Mouse (Mus musculus) heart, adult 9 months (tissue): ENCODE results near the gene Msi1.
"Not testable (repeated sequence)": the region's sequence is repeated elsewhere in the genome, so short reads cannot be mapped to it uniquely, and the experiment has no call there.

ENCODE experiments used
- DNase-seq, 2 experiments: peaks; one replicate each; pipeline ENCODE4 v3.0.0; 2022; ENCODE audit warnings: low spot score in 2 of 2

Msi1 gene

DNA sequence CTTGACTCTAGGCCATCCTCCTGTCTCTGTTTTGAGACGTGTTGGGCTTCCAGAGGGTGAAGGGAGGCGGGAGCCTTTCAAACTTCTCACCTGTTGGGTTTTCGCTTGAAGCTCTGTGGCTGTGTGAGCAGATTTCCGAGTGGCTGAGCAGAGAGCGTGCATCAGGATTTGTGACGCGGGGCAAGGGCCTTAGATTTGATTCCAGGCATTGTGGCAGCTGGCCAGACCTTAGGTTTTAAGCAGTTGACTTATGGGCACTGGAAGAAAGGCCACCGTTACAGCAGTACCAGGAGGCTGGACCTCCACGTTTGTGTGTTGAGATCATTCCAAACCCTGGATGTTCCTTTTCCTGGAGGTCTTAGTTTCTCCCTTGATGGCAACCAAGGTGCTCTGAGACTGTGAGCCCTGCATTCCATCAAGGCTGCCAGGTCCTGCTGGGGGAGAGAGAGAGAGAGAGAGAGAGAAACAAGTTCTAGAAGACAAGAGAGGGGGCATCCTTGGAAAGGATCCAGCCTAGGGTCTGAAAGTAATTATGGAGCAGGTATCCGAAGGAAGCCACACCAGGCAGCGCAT, 5.0 kb downstream of the Msi1 start:
- no peak for DNase-seq

DNA sequence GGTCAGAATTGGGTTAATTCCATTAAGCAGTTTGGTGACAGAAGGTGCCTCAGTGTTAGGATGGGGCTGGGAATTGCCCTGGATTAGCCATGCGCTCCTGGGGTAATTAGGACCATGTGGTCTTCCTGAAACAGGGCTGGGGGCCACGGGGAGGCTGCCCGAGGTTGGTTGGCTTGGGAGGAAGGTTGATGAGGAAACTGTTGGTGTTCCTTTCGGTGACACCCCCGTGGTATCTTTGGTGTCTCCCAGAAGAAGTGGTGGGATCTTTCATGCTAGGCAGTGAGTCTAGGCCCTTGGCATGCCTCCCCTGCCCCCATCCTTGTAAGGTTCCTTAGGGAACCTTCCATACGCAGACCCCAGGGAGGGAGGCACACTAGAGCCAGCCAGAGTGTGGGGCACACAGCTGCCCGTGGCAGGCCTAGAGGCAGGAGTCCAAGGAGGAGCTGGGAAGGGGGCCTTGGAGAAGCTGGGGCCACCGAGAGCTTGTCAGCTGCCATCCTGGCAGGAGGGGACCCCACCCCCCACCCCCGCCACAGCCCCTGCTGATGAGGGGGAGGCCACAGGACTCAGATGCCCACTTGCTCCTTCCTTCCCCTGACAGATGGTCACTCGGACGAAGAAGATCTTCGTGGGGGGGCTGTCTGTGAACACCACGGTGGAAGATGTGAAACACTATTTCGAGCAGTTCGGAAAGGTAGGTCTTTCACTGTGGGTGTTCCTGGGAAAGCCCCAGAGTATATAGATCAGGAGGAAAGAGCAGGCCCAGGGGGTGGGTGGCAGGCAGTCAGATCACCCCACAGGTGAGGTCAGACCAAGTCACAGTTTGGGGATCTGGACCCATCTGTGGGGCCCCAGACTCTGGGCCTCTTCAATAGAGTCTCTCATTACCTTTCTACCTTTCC, 5.7 kb downstream of the Msi1 start:
- no peak for DNase-seq

DNA sequence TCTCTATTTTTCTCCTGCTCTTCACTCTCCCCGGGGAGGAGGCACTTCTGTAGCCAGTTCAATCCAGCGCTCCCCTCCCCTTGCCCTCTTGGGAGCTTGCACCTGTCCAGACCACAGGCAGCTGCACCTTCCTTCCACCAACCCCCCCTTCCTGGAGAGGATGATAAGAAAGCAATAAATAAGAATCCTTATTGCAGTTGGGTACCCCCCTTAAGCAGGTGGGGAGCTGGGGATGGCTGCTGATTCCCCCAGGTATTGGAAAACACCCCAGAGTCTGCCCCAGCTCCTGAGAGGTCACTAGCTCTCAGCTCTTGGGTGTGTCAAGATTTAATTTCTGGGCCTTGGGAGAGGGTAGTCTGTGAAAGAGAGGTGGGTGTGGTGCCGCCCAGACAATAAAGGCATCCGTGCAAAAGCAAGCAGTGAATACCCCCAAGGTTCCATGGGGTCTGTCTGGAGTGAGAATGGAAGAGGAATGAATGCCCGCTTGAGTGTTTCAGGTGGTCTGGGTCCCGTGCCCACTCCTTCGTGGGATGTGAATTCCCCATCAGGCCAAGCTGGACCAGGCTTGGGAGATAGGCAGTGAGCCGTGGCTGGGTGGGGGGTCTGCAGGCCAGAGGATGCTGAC, 6.5 kb downstream of the Msi1 start:
- DNase-seq: no peak

DNA sequence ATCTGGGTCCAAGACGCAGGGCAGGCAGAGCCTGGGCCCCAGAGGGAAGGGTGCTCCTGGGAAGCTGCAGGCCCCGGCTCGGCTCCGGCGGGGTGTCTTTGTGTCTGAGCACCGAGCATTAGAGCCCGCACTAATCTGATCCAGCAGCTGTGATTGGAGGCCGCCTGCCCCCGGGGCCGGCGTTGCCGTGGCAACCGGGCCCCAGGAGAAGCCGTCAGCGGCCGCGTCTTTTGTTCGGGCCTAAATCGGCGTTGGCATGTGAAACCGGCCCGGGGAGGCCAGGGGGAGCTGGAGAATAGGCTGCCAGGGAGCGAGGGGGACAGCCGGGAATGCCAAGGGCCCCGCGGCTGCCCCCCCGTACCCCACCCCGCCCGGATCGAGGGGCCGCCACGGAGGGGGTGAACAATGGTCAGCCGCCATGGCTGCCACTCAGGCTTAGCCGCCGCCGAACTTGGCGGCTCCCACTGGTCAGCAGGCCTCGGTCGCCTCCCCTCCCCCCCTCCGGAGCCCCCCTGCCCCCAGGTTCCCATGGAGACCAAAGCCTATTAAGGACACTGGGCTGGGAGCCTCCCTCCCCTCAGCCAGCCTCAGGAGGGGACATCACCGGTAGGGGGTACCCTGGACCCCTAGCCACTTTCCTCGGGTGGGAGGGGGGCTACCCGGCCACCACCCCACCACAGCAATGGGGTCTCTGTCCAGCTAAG, 7.2 kb downstream of the Msi1 start:
- DNase-seq: peak; percentile 28 to 30

DNA sequence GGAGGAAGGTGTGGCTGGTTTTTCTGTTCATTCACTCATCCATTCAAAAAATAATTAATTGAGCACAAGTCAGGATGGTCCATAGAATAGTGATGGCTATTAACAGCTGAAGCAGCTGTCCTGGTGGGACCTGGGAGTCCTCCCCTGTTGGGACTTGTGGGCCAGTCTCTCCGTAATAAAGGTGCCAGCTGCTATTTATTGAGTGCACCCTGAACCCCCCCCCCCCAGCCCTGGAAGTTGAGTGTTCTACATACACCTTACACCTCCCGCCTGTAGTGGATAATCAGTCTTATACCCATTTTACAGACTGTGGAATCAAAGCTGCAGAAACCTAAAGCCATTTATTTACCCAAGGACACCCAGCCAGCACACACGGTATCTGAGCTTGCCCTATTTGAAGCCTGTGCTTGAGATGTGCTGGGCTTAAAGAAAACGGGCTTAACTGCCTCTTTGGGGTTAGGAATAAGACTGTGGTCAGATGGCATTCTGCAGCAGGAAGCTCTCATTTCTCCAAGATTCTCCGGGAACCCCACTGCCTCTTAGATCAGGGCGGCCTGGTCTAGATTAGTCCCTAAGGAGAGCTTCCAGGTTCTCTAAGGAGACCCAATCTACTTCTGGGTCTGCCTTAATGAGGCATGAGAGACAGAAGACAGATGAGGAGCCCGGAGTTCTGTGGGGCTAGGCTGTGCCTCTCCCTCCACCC, 8.0 kb downstream of the Msi1 start:
- DNase-seq: no peak

DNA sequence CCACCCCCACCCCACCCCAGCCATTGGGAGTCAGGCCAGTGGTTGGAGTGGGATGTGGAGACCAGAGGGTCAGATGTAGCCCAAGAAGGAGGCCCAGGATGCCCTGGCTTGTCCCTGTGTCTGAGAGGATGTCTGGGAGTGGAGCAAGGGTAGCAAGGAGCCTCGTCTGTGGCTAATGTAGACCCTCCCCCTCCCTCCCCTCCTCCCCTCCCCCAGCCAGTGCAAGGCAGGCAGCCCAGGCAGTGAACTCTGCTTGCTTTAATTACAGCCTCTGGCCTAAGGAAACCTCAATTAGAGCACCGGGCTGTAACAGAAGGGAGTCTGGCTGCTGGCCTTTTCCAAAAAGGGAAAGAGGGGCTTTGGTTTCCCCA, 8.5 kb downstream of the Msi1 start:
- DNase-seq: no peak

DNA sequence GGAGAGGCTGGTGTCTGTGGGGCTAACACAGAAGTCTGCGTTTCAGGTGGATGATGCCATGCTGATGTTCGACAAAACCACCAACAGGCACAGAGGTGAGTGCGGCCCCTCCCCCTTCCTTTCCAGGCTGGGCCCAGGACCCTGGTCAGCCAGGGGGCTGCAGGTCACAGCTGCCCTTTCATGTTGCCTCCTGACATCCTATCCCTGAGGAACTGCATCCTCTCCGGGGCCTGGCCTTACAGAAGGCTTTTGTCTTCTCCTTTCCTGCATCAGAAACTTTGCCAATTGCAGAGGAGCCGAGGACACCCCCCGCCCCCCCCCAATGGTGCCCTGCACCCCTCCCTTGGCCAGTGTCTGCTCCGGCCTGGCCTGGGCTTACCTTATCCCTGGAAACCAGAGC, 9.3 kb downstream of the Msi1 start:
- DNase-seq: no peak

DNA sequence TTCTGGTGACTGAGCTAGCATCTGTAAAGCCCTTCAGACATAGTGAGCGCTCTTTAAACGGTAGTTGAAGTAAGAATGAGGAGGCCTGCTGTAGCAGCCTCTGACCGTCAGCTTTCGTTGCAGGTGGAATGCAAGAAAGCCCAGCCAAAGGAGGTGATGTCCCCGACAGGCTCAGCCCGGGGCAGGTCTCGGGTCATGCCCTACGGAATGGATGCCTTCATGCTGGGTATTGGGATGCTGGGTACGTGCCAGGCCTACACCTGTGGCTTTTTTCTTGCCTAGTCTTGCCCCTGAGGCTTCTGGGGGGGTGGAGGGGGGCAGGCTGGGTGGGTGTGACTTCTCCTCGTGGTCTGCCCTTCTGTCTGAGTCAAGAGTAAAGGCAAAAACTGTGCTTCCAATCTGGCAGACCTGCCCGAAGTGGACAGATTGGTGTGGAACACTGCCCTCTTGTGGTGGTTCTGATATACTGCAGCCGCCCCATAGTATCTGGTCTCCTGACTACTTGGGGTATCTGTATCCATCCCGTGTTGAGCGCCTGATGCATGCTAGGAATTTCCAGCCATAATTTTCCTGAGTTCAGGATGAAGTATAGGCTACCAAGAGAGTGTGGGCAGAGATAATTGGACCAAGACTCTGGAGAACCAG, 11.9 kb downstream of the Msi1 start:
- peak; percentile 28 to 68 for DNase-seq

DNA sequence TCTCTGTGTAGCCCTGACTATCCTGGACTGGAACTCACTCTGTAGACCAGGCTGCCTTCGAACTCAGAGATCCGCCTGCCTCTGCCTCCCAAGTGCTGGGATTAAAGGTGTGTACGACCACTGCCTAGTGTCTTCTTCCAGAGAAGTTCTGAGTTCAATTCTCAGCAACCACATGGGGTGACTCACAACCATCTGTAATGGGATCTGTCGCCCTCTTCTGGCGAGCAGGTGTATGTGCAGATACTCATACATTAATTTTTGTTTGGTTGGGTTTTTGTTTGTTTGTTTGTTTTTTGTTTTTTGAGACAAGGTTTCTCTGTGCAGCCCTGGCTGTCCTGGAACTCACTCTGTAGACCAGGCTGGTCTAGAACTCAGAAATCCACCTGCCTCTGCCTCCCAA, 13.3 kb downstream of the Msi1 start:
- DNase-seq: not testable (repeated sequence)

DNA sequence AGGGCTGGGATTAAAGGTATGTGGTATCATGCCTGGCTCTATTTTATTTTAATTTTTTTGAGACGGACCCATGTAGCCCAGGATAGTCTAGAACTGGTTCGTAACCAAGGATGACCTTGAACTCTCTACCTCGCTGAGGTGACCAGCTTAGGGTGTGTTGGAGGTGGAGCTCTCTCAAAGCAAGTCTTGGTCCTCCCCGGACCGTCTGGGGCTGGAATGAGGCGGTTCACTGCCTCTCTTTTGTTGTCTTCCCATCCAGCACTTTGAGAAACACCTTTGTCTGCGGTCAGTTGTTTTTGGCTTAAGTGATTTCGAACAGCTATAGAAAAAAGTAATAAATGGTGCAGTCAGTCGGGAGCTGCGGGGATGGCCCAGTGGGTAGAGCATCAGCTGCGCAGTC, 14.7 kb downstream of the Msi1 start:
- DNase-seq: no peak

DNA sequence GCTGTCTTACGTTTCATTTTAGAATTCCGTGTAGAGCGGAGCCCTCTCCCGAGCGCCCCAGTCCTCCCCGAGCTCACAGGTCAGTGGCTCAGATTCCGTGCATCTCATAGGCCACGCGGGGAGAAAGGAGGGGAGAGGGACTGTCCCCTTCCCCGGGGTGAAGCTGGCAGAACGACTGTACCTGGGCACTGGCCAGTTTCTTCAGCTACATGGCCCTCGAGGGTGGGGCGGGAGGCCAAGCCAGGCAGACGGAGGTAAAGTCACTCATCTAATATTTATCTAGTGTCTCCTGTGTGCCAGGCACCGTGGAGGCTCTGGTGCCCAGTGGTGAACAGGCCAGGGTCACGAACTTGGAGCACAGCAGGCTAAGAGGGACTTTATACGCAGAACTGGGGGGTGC, 17.7 kb downstream of the Msi1 start:
- DNase-seq: no peak

DNA sequence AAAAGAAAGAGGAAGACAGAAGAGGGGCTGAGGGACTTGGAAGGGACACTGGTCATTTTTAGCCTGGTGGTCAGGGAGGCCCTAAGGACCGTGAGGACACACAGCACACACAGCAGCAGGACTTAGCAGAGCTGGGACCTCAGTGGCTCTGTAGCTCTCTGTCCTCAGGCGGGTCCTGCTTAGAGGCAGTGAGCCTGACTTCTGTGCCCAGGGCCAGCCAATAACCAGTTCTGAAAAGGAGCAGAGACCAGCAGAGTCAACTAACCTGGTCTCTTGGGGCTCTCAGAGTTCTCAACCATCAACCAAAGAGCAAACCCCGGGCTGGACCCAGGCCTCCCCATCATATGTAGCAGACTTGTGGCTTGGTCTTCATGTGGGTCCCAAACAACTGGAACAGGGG, 19.8 kb downstream of the Msi1 start:
- DNase-seq: no peak

DNA sequence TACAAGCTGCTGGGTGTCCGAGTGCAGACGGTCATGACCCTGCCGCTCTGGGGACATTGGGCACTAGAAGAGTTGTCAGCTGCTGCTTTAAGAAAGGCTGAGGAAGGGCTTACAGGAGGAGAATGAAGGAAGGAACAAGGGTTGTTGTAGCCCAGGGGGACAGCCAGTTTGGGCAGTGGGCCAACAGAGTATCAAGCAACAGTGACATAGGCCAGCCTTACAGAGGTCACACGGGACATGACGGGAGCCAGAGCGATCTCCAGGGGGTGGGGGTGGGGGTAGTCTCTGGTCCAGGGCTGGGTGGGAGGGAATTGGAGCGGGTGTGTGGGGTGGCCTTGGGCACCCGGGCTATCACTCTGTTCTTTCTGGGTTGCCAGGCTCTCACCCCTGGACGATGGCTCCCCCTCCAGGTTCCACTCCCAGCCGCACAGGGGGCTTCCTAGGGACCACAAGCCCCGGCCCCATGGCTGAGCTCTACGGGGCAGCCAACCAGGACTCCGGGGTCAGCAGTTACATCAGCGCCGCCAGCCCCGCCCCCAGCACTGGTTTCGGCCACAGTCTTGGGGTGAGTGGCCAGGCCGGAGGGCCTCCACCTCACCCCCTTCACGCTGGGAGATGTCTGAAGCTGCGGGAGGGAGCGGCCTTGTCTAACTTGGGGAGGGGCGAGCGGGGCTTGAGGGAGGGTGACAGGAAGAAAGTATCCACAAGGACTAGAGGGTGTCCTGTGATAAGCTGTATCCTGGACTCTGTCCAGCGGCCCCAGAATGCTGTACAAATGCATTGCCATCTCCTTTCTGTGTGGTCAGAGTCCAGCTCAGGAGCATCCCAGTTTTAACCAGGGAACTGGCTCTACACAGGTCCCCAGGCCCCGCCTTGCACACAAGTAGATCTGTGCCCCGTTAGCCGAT, 21.3 kb downstream of the Msi1 start:
- no peak for DNase-seq

DNA sequence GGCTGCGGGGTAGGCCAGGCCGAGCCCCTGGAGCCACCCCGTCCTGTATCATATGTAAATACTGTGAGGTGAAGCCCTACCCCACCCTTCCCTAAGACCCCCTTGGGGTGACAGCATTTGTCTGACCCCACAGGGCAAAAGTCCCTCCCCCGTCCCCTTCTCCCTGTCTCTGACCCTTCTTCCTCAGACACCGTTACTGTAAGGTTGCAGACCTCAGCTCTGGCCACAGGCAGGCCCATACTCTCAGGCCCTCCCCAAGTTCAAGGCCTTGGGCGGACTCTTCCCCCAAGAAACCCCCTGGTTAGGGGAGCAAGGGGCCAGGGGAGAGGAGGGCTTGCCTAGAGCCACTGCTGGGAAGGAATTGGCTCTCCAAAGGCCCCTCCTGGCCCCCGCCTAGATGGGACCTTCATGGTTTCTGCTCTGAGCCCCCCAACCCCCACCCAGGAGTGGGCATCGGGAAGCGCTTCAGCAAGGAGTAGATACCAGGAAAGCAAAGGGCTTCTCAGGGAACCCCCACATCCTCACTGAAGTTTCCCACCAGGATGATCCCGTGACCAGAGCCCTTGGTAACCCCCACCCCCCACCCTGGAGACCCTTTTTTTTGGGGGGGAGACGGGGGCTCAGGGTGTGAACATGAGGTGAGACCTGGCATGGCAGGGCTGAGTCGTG, 25.2 kb downstream of the Msi1 start:
- DNase-seq: no peak

DNA sequence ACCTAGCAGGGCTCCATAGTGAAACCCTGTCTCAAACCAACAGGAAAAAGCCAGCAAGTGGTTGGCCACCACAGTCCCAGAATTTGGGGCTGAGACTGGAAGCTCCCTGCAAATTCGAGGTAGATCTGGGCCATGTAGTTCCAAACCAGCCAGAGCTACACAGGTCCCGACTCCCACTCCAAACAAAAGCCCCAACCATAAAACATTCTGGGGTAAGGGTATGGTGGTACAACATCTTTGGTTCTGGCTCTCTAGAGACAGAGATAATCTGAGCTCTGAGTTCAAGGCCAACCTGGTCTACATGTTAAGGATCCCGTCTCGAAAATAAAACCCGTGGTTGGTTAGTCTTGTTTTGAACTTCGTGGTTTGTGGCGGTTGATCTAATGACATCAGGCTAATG, 26.4 kb downstream of the Msi1 start:
- no peak for DNase-seq

DNA sequence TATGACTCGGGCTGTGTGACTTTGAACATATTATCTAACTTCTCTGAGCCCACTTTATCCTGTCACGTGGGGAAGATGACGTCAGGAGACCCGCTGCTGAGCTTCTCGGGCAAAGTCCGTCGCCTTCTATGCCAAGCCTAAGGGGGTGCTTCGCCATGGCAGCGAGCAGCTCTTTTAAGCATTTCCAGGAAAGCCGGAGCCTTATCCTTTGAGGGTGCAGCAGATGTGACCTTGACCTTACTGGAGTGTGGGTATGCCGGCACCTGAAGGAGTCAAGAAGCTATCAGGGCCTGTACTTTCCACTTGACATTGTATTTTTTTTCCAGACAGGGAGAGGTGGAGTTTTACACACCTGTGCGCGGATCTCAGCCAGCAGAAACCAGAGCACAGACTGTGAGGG, 29.5 kb downstream of the Msi1 start:
- DNase-seq: no peak

DNA sequence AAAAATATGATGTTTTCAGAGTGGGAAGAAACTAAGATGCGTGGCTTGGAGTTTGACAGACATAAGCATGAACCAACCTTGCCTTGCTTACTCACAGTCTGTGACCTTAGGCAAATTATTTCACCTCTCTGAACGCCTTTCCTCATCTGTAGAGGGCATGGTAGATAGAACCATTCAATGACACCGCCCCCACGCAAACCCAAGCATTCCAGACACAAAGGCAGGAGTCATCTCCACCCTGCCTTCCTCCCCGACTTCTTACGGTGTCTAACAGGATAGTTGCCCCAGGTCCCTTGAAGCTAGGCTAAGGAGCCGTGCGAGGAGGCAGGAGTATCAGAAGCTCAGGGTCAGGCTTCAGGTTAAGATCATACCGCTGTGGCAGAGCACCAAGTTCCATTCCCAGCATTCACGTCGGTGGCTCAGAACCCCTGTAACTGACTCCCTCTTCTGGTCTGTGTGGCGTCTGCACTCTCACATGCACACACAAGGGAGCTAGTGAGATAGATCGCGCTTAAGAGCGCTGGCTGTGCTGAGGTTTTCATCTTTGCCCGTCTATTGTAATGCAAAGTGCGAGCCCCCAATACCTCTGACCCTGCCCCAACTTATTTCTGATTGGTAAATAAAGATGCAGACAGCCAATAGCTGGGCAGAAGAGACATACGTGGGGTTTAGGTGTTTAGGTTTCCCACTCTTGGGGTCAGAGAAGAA, 35.2 kb downstream of the Msi1 start:
- no peak for DNase-seq

DNA sequence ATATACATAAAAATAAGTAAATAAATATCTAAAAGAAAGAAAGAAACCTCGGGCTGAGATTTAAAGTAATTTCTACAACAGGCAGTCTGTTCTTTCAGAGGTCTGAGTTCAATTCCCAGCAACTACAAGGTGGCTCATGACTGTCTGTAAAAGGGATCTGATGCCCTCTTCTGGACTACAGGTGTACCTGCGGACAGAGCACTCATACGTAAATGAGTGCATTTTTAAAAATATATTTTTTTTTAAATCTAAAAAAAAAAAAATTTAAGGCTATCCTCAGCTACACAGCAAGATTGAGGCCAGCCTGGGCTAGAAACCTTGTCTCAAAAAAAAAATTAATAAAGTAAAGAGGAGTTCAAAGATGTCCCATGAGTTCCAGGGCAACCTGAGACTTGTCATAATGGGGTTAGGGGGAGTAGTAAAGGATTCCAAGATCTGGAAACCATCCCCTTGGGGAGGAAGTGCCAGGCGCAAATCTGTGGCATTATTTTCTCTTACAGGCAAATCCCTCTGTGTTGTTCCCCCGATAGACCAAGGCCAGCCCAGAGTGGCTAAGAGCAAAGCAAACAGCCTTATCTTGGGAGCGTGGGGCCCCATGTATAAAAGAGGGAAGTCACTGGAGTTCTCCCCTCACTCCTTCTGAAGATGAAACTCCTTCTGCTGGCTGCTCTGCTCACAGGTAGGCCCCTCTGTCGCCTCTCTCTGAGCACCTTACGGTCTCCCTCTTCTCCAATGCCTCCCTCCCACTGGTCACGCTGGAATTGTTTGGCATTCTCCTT, 36.4 kb downstream of the Msi1 start, which contains the start of gene Pla2g1b:
Pla2g1b (plus strand) TSS at position 621 of the 779 bp plus-strand sequence.
- DNase-seq: no peak
